In the genomic region with DNA sequence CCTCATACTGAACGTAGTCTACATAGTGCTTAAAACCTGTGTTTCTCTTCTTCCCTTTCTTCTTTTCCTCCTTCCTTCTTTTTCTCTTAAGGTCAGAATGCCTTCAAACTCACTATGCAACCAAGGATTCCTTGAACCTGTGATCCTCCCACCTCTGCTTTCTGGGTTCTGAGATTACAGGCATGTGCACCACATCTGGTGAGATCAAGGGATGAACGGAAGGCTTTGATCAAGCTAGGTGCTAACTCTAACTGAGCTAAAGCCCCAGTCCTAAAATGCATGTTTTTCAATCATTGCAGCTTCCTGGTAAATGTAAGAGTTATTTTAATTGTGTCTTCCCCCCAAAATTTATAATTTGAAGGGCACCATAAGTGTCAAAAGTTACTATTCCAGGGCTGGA, we compare ENCODE assay signal across 13 mouse cellular contexts.
"Had no signal": no experiment of that assay in that cellular context is flagged by ENCODE, and none has a peak within 500 bp of the region (broad histone marks: within the 10 kb centered on the region; RNA-seq: fewer than 3 reads in every experiment).

No protein-coding gene starts in this region.

- DNase-seq: gastrocnemius, adult 2 months; gastrocnemius, postnatal 10 days; gastrocnemius, postnatal 25 days; heart, adult 18-20 months; heart, postnatal 14 days; heart, postnatal 36 days; kidney, adult 11 months; kidney, adult 2 months; kidney, adult 9 months; kidney, postnatal 14 days; kidney, postnatal 4 days; layer of hippocampus, postnatal 36 days; left cerebral cortex, postnatal 4 days had no signal
